Mouse (Mus musculus) myocyte (in vitro differentiated cells): Measurements from ENCODE around the gene Cntn6.

Source experiments
- CEBPB ChIP-seq: IDR thresholded peaks from 2 replicates; pipeline ENCODE4 v1.6.1; 2011; ENCODE audit warnings: mild to moderate bottlenecking, moderate library complexity; ENCODE audit not compliant: poor library complexity, insufficient read depth, severe bottlenecking
- E2F4 ChIP-seq: IDR thresholded peaks from one replicate; pipeline ENCODE4 v1.6.1; 2011; ENCODE audit warnings: mild to moderate bottlenecking, control low read depth, moderate library complexity; ENCODE audit not compliant: insufficient read depth
- MAX ChIP-seq: IDR thresholded peaks from one replicate; pipeline ENCODE4 v1.6.1; 2011; ENCODE audit warnings: low read depth, mild to moderate bottlenecking, control low read depth
- MYOD1 ChIP-seq, 3 experiments: IDR thresholded peaks; one replicate each; pipeline ENCODE4 v1.6.1; 2011; ENCODE audit warnings: control low read depth in 2 of 3, low read depth in 2 of 3, mild to moderate bottlenecking in 2 of 3, moderate library complexity in 1 of 3; ENCODE audit not compliant: insufficient read length in 2 of 3, control insufficient read depth in 1 of 3
- MYOG ChIP-seq, 3 experiments: IDR thresholded peaks; one replicate each; pipeline ENCODE4 v1.6.1; 2011; ENCODE audit warnings: control low read depth in 2 of 3, low read depth in 2 of 3, mild to moderate bottlenecking in 2 of 3; ENCODE audit not compliant: insufficient read length in 2 of 3, control insufficient read depth in 1 of 3, insufficient read depth in 1 of 3
- POLR2A ChIP-seq: IDR thresholded peaks from one replicate; pipeline ENCODE4 v1.6.1; 2011; ENCODE audit warnings: low read depth, mild to moderate bottlenecking, control low read depth, moderate library complexity; ENCODE audit not compliant: insufficient read length
- POLR2AphosphoS2 ChIP-seq: IDR thresholded peaks from one replicate; pipeline ENCODE4 v1.6.1; 2011; ENCODE audit warnings: low read depth, control low read depth; ENCODE audit not compliant: insufficient read length
- SRF ChIP-seq: IDR thresholded peaks from one replicate; pipeline ENCODE4 v1.6.1; 2011; ENCODE audit warnings: low read depth; ENCODE audit not compliant: control insufficient read depth, insufficient read length
- TCF12 ChIP-seq: IDR thresholded peaks from one replicate; pipeline ENCODE4 v1.6.1; 2011; ENCODE audit warnings: mild to moderate bottlenecking, control low read depth; ENCODE audit not compliant: poor library complexity, insufficient read depth, severe bottlenecking
- TCF3 ChIP-seq: IDR thresholded peaks from one replicate; pipeline ENCODE4 v1.6.1; 2011; ENCODE audit warnings: low read depth, control low read depth; ENCODE audit not compliant: insufficient read length
- USF1 ChIP-seq: IDR thresholded peaks from one replicate; pipeline ENCODE4 v1.6.1; 2011; ENCODE audit warnings: low read depth, mild to moderate bottlenecking, control low read depth, moderate library complexity

GRCm38 (mm10) chr6:104891071-104891470, 398.5 kb downstream of the Cntn6 start:
- no peak for TF ChIP-seq POLR2AphosphoS2
- no peak for TF ChIP-seq MAX
- TF ChIP-seq SRF, result no peak
- no peak for TF ChIP-seq E2F4
- no peak for TF ChIP-seq USF1
- no peak for TF ChIP-seq POLR2A
- TF ChIP-seq TCF3, result no peak
- no peak for TF ChIP-seq MYOD1 (IDR thresholded peaks at IDR 0.05; ENCODE audit: control insufficient read depth in 1 of 3, insufficient read length in 2 of 3, low read depth in 2 of 3)
- TF ChIP-seq TCF12, result no peak
- TF ChIP-seq CEBPB, result no peak
- TF ChIP-seq MYOG (IDR thresholded peaks at IDR 0.05; ENCODE audit: control insufficient read depth in 1 of 3, insufficient read depth in 1 of 3, insufficient read length in 2 of 3, low read depth in 2 of 3), result no peak
